Comparison of ENCODE assay signal across 8 mouse cellular contexts in genomic region chrX:150589696-150590095, GRCm38 (mm10). TPM values are rescaled to one million over a fixed set of nuclear protein-coding genes. Genes with fewer than 3 reads are reported as not detected.
DNase-seq lines count a peak whose midpoint lies in the region; ATAC-seq and TF ChIP-seq lines count a peak whose summit lies in the region.

Gene Apex2 (minus strand): TSS chrX:150589868.

- no peak for ATAC-seq in kidney, postnatal 0 days (replicated peaks; ENCODE audit: low FRiP score, low read depth)
- no peak for ATAC-seq in forebrain, embryonic 16.5 days
- no peak for ATAC-seq in limb, embryonic 13.5 days (ENCODE audit: low FRiP score, low read depth)

- H3K4me3 ChIP-seq in kidney, postnatal 0 days (replicated peaks; ENCODE audit: low read depth, low read length) = peak within 1 kb of the TSS; percentile 48; the same call in 1 of the 2 replicates
- H3K4me3 ChIP-seq in forebrain, embryonic 16.5 days (replicated peaks; ENCODE audit: low read length) = peak within 1 kb of the TSS; percentile 53; the same call in 1 of the 2 replicates
- peak within 1 kb of the TSS; percentile 59 for H3K4me3 ChIP-seq in limb, embryonic 13.5 days

- TF ChIP-seq CTCF in kidney, postnatal 0 days (IDR thresholded peaks at IDR 0.05; ENCODE audit: low read depth) = no peak

- H3K4me1 ChIP-seq in kidney, postnatal 0 days (replicated peaks; ENCODE audit: insufficient read depth, low read length) = no peaks in the 10 kb centered on the region
- H3K4me1 ChIP-seq in forebrain, embryonic 16.5 days (replicated peaks; ENCODE audit: control insufficient read depth, insufficient read depth, low read length) = no peaks in the 10 kb centered on the region
- no peaks in the 10 kb centered on the region for H3K4me1 ChIP-seq in limb, embryonic 13.5 days

- no peaks in the 10 kb centered on the region for H3K36me3 ChIP-seq in kidney, postnatal 0 days (ENCODE audit: insufficient read depth, low read length)
- H3K36me3 ChIP-seq in forebrain, embryonic 16.5 days (ENCODE audit: control insufficient read depth, insufficient read depth) = no peaks in the 10 kb centered on the region
- H3K36me3 ChIP-seq in limb, embryonic 13.5 days = peaks cover 10% of the 10 kb centered on the region

- peak within 1 kb of the TSS; percentile 82; the same call in 1 of the 2 replicates for H3K27ac ChIP-seq in kidney, postnatal 0 days
- H3K27ac ChIP-seq in forebrain, embryonic 16.5 days (ENCODE audit: low read length) = no peak within 1 kb of the TSS
- peak within 1 kb of the TSS; percentile 83; the same call in 1 of the 2 replicates for H3K27ac ChIP-seq in limb, embryonic 13.5 days

- no peak for DNase-seq in kidney, postnatal 0 days (ENCODE audit: low spot score)
- DNase-seq in kidney, postnatal 36 days = no peak
- DNase-seq in adrenal gland, adult 2 months = no peak
- no peak for DNase-seq in spleen, adult 12 weeks (ENCODE audit: low spot score)
- no peak for DNase-seq in lung, postnatal 25 days (ENCODE audit: low spot score)
- no peak for DNase-seq in urinary bladder, adult 2 months (ENCODE audit: low spot score)

- no peak within 1 kb of the TSS for H3K9ac ChIP-seq in kidney, postnatal 0 days (ENCODE audit: low read depth, low read length)
- H3K9ac ChIP-seq in forebrain, embryonic 16.5 days (replicated peaks; ENCODE audit: low read depth, low read length) = no peak within 1 kb of the TSS
- H3K9ac ChIP-seq in limb, embryonic 13.5 days = no peak within 1 kb of the TSS

- WGBS in kidney, postnatal 0 days = 76% methylated on average over 5 of the region's 5 CpGs
- WGBS in forebrain, embryonic 16.5 days = 78% methylated on average over 5 of the region's 5 CpGs
- 62% methylated on average over 5 of the region's 5 CpGs for WGBS in limb, embryonic 13.5 days

- H3K27me3 ChIP-seq in kidney, postnatal 0 days (ENCODE audit: insufficient read depth, low read length) = no peaks in the 10 kb centered on the region
- no peaks in the 10 kb centered on the region for H3K27me3 ChIP-seq in forebrain, embryonic 16.5 days (replicated peaks; ENCODE audit: control insufficient read depth, insufficient read depth, low read length)
- peaks cover 21% of the 10 kb centered on the region; the same call in 1 of the 2 replicates for H3K27me3 ChIP-seq in limb, embryonic 13.5 days

- no peaks in the 10 kb centered on the region for H3K9me3 ChIP-seq in kidney, postnatal 0 days (replicated peaks; ENCODE audit: low read length)
- no peaks in the 10 kb centered on the region for H3K9me3 ChIP-seq in forebrain, embryonic 16.5 days (ENCODE audit: control insufficient read depth, low read length)
- H3K9me3 ChIP-seq in limb, embryonic 13.5 days = no peaks in the 10 kb centered on the region

- peak within 1 kb of the TSS; percentile 58 for H3K4me2 ChIP-seq in kidney, postnatal 0 days (ENCODE audit: low read length)
- no peak within 1 kb of the TSS for H3K4me2 ChIP-seq in forebrain, embryonic 16.5 days (ENCODE audit: low read length)
- peak within 1 kb of the TSS; percentile 66 for H3K4me2 ChIP-seq in limb, embryonic 13.5 days (replicated peaks)

RNA-seq across cellular contexts. Expression of gene Apex2, which starts in this region (rescaled TPM):
- polyA plus RNA-seq in kidney, postnatal 0 days (2015; fragmentation: Nextera tagmentation; extraction: Ambion mirVana) = 12.6 and 12.9 TPM in 2 replicates
- total RNA-seq in adrenal gland, adult 2 months (2021) = 10 to 100 TPM; 13.1 to 13.9 TPM
- 6.4 and 7.8 TPM in 2 replicates for polyA plus RNA-seq in adrenal gland, adult 2 months (2012; rRNA removed)
- 20.5 and 25.4 TPM in 2 replicates for polyA plus RNA-seq in forebrain, embryonic 16.5 days (2015; fragmentation: Nextera tagmentation; extraction: Ambion mirVana)
- polyA plus RNA-seq in limb, embryonic 13.5 days (2015; fragmentation: Nextera tagmentation; extraction: Ambion mirVana) = 26.7 and 27.4 TPM in 2 replicates
- polyA plus RNA-seq in urinary bladder, adult 2 months (2012; rRNA removed) = 6.5 and 7.1 TPM in 2 replicates
